Mouse (Mus musculus) liver, embryonic 14.5 days (tissue): Measurements from ENCODE around the gene Bsn. TPM values are rescaled to one million over a fixed set of nuclear protein-coding genes. Genes with fewer than 3 reads are reported as not detected.

Experiments used
- ATAC-seq: fragments of 200-750 bp; cut with Nextera tagmentation; 2 replicates; pipeline ENCODE4 v1.8.0; 2017; ENCODE audit warnings: moderate number of reproducible peaks, mild to moderate bottlenecking, moderate library complexity; ENCODE audit not compliant: insufficient read depth
- DNase-seq, 3 experiments: peaks; one replicate each; pipeline ENCODE4 v3.0.0-alpha.2; 2012 to 2013; ENCODE audit warnings: low read depth in 3 of 3, low spot score in 3 of 3
- H3K27ac ChIP-seq: fragments of 300-500 bp; sonication (generic); 2 replicates; pipeline ENCODE4 v1.5.1; 2014; ENCODE audit warnings: moderate library complexity, mild to moderate bottlenecking, control low read depth, inconsistent platforms
- H3K27me3 ChIP-seq: fragments of 300-500 bp; sonication (generic); 2 replicates; pipeline ENCODE4 v1.6.1; 2014; ENCODE audit warnings: mild to moderate bottlenecking, low read length, moderate library complexity; ENCODE audit not compliant: control insufficient read depth, insufficient read depth
- H3K36me3 ChIP-seq: fragments of 300-500 bp; sonication (generic); replicated peaks from 2 replicates; pipeline ENCODE4 v1.6.1; 2014; ENCODE audit warnings: low read depth; ENCODE audit not compliant: control insufficient read depth, insufficient read depth
- H3K4me1 ChIP-seq, 2 experiments: fragments of 200-500 bp in 1 of 2; fragments of 300-500 bp in 1 of 2; sonication (generic) in 1 of 2; replicated peaks; 2 replicates each; pipeline ENCODE4 v1.6.1; 2012 to 2014; ENCODE audit warnings: antibody characterized with exemption in 1 of 2, inconsistent platforms in 1 of 2, low read length in 1 of 2; ENCODE audit not compliant: control insufficient read depth in 2 of 2, insufficient read depth in 2 of 2
- H3K4me2 ChIP-seq: fragments of 300-500 bp; sonication (generic); 2 replicates; pipeline ENCODE4 v1.6.1; 2014; ENCODE audit warnings: low read depth, mild to moderate bottlenecking, control low read depth, moderate library complexity
- H3K4me3 ChIP-seq, 2 experiments: fragments of 200-500 bp in 1 of 2; fragments of 300-500 bp in 1 of 2; sonication (generic) in 1 of 2; 2 replicates each; pipeline ENCODE4 v1.5.1; 2012 to 2014; ENCODE audit warnings: low read depth in 2 of 2, low read length in 2 of 2, mild to moderate bottlenecking in 2 of 2, control low read depth in 1 of 2, inconsistent platforms in 1 of 2, moderate library complexity in 1 of 2; ENCODE audit not compliant: insufficient read depth in 1 of 2
- H3K9ac ChIP-seq: fragments of 300-500 bp; sonication (generic); replicated peaks from 2 replicates; pipeline ENCODE4 v1.6.1; 2014; ENCODE audit warnings: mild to moderate bottlenecking, control low read depth, moderate library complexity
- H3K9me3 ChIP-seq: fragments of 300-500 bp; sonication (generic); 2 replicates; pipeline ENCODE4 v1.6.1; 2016; ENCODE audit warnings: low read length, mixed read lengths; ENCODE audit not compliant: control insufficient read depth
- CTCF ChIP-seq: IDR thresholded peaks from 2 replicates; pipeline ENCODE4 v1.5.1; 2016; ENCODE audit warnings: antibody characterized with exemption, low read depth, control low read depth
- EP300 ChIP-seq: IDR thresholded peaks from 2 replicates; pipeline ENCODE4 v1.6.1; 2016; ENCODE audit warnings: antibody characterized with exemption, low read depth
- WGBS: fragments of 180-500 bp; shearing (Covaris S2); extraction: QIAGEN DNeasy Blood & Tissue Kit; methylation state at CpG from one replicate; pipeline ENCODE4 v1.1.7; 2014; ENCODE audit not compliant: insufficient replicate concordance; 5-methylcytosine and 5-hydroxymethylcytosine counted together
- polyA plus RNA-seq, 2 experiments: library from polyadenylated mRNA; depleted of rRNA in 1 of 2; stranded (reverse) in 1 of 2; unstranded in 1 of 2; fragments of >200 nt; fragmentation: Nextera tagmentation in 1 of 2; extraction: Ambion mirVana in 1 of 2; gene quantifications; 2 replicates each; pipeline versions ENCODE4 v1.2.1 to v1.2.3; 2012 to 2014

Gene Bsn
- polyA plus RNA-seq, 2 experiments, result 0.86 to 1.1 TPM

GRCm38 (mm10) chr9:108212426-108212825 lies 22.2 kb upstream of the Bsn start:
- Histone ChIP-seq H3K9ac (no peak overlapping the region), H3K4me2 (no peak overlapping the region), H3K4me1 (no peaks in the 10 kb centered on the region), H3K27ac (no peak overlapping the region), H3K4me3 (no peak overlapping the region), H3K9me3 (no peaks in the 10 kb centered on the region), H3K36me3 (peaks cover 2% of the 10 kb centered on the region; the same call in 1 of the 2 replicates), H3K27me3 (no peaks in the 10 kb centered on the region)
- DNase-seq (no peak), ATAC-seq (no peak)
- no peak for TF ChIP-seq EP300
- no peak for TF ChIP-seq CTCF
- 49% methylated on average over 2 of the region's 2 CpGs for WGBS

- DNase-seq (no peak), ATAC-seq (no peak)
- Histone ChIP-seq H3K4me1 (peaks cover 3 to 7% of the 10 kb centered on the region in 2 experiments; a peak in 3 of 4 replicates), H3K4me3 (no peak overlapping the region), H3K4me2 (no peak overlapping the region), H3K36me3 (peaks cover 2% of the 10 kb centered on the region; the same call in 1 of the 2 replicates), H3K27ac (no peak overlapping the region), H3K9ac (no peak overlapping the region), H3K27me3 (no peaks in the 10 kb centered on the region), H3K9me3 (no peaks in the 10 kb centered on the region)
- no peak for TF ChIP-seq CTCF
- TF ChIP-seq EP300, result no peak
- WGBS, result 62% methylated on average over 3 of the region's 3 CpGs
Observed at GRCm38 (mm10) chr9:108205571-108205901, 15.4 kb upstream of the Bsn start.

GRCm38 (mm10) chr9:108204884-108205570 lies 14.8 kb upstream of the Bsn start:
- Histone ChIP-seq H3K9me3 (no peaks in the 10 kb centered on the region), H3K27ac (no peak overlapping the region), H3K4me3 (no peak overlapping the region), H3K4me1 (peaks cover 3 to 8% of the 10 kb centered on the region in 2 experiments; a peak in 3 of 4 replicates), H3K4me2 (no peak overlapping the region), H3K9ac (no peak overlapping the region), H3K27me3 (no peaks in the 10 kb centered on the region), H3K36me3 (peaks cover 2% of the 10 kb centered on the region; the same call in 1 of the 2 replicates)
- TF ChIP-seq EP300 (no peak), CTCF (no peak)
- DNase-seq (no peak), ATAC-seq (no peak)
- 71% methylated on average over 8 of the region's 8 CpGs for WGBS

GRCm38 (mm10) chr9:108203015-108203414 lies 12.8 kb upstream of the Bsn start:
- 16% methylated on average over 13 of the region's 13 CpGs for WGBS
- Histone ChIP-seq H3K4me2 (peak overlapping the region; percentile 37), H3K27ac (no peak overlapping the region), H3K9ac (no peak overlapping the region; the same call in 1 of the 2 replicates), H3K27me3 (no peaks in the 10 kb centered on the region), H3K9me3 (no peaks in the 10 kb centered on the region), H3K4me3 (no peak overlapping the region), H3K36me3 (no peaks in the 10 kb centered on the region), H3K4me1 (peaks cover 3 to 8% of the 10 kb centered on the region in 2 experiments; a peak in 3 of 4 replicates)
- ATAC-seq (no peak), DNase-seq (peak; percentile 59 to 62 (median 60))
- TF ChIP-seq EP300, result no peak
- peak; percentile 73 for TF ChIP-seq CTCF

- 92% methylated on average over 2 of the region's 2 CpGs for WGBS
- Histone ChIP-seq H3K27me3 (no peaks in the 10 kb centered on the region), H3K36me3 (no peaks in the 10 kb centered on the region), H3K9ac (no peak overlapping the region), H3K4me2 (no peak overlapping the region), H3K4me1 (peaks cover 3 to 8% of the 10 kb centered on the region in 2 experiments; a peak in 3 of 4 replicates), H3K27ac (no peak overlapping the region), H3K4me3 (no peak overlapping the region), H3K9me3 (no peaks in the 10 kb centered on the region)
- no peak for DNase-seq
- no peak for ATAC-seq
- peak; percentile 17; the same call in 1 of the 2 replicates for TF ChIP-seq CTCF
- TF ChIP-seq EP300, result no peak
Observed at GRCm38 (mm10) chr9:108202169-108202568, 12.0 kb upstream of the Bsn start.
